Mouse (Mus musculus): ENCODE measurements around the gene Il12a. TPM values are rescaled to one million over a fixed set of nuclear protein-coding genes. Genes with fewer than 3 reads are reported as not detected.

Il12a gene
- total RNA-seq (2021) = under 1 TPM; 0.40 to 0.55 TPM

GRCm38 (mm10) chr3:68690344-68690743, at the start of gene Il12a:
Gene Il12a (plus strand): TSS chr3:68690644.
- DNase-seq = no peak

- DNase-seq = no peak
Observed at GRCm38 (mm10) chr3:68642935-68643334, 47.5 kb upstream of the Il12a start.

GRCm38 (mm10) chr3:68646387-68647130, 43.9 kb upstream of the Il12a start:
- DNase-seq = no peak

GRCm38 (mm10) chr3:68647282-68647681, 43.2 kb upstream of the Il12a start:
- DNase-seq = no peak

- no peak for DNase-seq
Observed at GRCm38 (mm10) chr3:68650251-68650650, 40.2 kb upstream of the Il12a start.

GRCm38 (mm10) chr3:68656607-68657352, 33.7 kb upstream of the Il12a start:
- no peak for DNase-seq

GRCm38 (mm10) chr3:68657589-68658245, 32.7 kb upstream of the Il12a start:
- DNase-seq = no peak

- no peak for DNase-seq
Observed at GRCm38 (mm10) chr3:68659996-68660395, 30.4 kb upstream of the Il12a start.

GRCm38 (mm10) chr3:68660538-68660937, 29.9 kb upstream of the Il12a start:
- peak in 1 of 2 experiments; percentile 20 for DNase-seq

GRCm38 (mm10) chr3:68662386-68662785, 28.1 kb upstream of the Il12a start:
- no peak for DNase-seq

- DNase-seq = no peak
Observed at GRCm38 (mm10) chr3:68664337-68664736, 26.1 kb upstream of the Il12a start.

GRCm38 (mm10) chr3:68666377-68666776, 24.1 kb upstream of the Il12a start:
- DNase-seq = no peak

- DNase-seq = no peak
Observed at GRCm38 (mm10) chr3:68667852-68668251, 22.6 kb upstream of the Il12a start.

GRCm38 (mm10) chr3:68669418-68669974, 20.9 kb upstream of the Il12a start:
- DNase-seq = no peak

GRCm38 (mm10) chr3:68674721-68675120, 15.7 kb upstream of the Il12a start:
- DNase-seq = no peak

GRCm38 (mm10) chr3:68675216-68675835, 15.1 kb upstream of the Il12a start:
- DNase-seq = no peak

- no peak for DNase-seq
Observed at GRCm38 (mm10) chr3:68675980-68676678, 14.3 kb upstream of the Il12a start.

GRCm38 (mm10) chr3:68676831-68677303, 13.6 kb upstream of the Il12a start:
- DNase-seq = peak; percentile 55 to 59

GRCm38 (mm10) chr3:68678805-68679585, 11.4 kb upstream of the Il12a start:
- no peak for DNase-seq

- DNase-seq = no peak
Observed at GRCm38 (mm10) chr3:68683579-68683978, 6.9 kb upstream of the Il12a start.

GRCm38 (mm10) chr3:68684207-68684606, 6.2 kb upstream of the Il12a start:
- DNase-seq = no peak

Data from layer of hippocampus, postnatal 36 days (tissue).